26 mouse cellular contexts compared by ENCODE assay signal in the genomic region with DNA sequence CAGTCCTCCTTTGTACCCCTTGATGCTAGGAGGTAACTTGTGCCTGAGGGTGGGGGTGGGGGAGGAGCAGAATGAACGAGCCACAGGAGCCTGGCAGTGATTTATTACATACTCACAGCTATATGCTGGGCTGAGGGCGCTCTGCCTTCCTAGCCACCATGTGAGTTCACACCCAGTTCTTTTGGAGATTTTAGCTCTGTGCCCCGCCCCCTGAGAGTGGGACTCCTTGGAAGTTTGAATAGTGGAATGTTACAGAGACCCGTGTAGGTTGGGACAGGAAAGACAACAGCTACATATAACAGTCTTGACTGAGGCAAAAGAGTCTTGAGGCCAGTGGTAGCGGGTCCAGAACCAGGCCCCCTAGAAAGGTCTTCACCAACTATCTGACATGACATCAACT.
"Had no signal": no experiment of that assay in that cellular context is flagged by ENCODE, and none has a peak within 500 bp of the region (broad histone marks: within the 10 kb centered on the region; RNA-seq: fewer than 3 reads in every experiment).

No protein-coding gene starts in this region.

- ATAC-seq: hindbrain, postnatal 0 days; intestine, embryonic 16.5 days had no signal

- H3K9me3 ChIP-seq: heart, embryonic 10.5 days; heart, embryonic 13.5 days; heart, embryonic 15.5 days; kidney, embryonic 15.5 days; limb, embryonic 10.5 days; limb, embryonic 12.5 days; liver, embryonic 13.5 days; liver, embryonic 15.5 days had no signal

- H3K27me3 ChIP-seq: heart, embryonic 13.5 days; heart, embryonic 15.5 days; kidney, embryonic 15.5 days; limb, embryonic 12.5 days; liver, embryonic 13.5 days; liver, embryonic 15.5 days had no signal

- H3K4me2 ChIP-seq: heart, embryonic 13.5 days; heart, embryonic 15.5 days; hindbrain, embryonic 14.5 days; kidney, embryonic 15.5 days; limb, embryonic 12.5 days; liver, embryonic 11.5 days; liver, embryonic 13.5 days; liver, embryonic 15.5 days had no signal

- H3K27ac ChIP-seq: heart, embryonic 13.5 days; heart, embryonic 15.5 days; hindbrain, embryonic 14.5 days; hindbrain, postnatal 0 days; kidney, embryonic 15.5 days; kidney, postnatal 0 days; limb, embryonic 10.5 days; limb, embryonic 12.5 days; liver, embryonic 13.5 days; liver, embryonic 15.5 days had no signal

- H3K9ac ChIP-seq: heart, embryonic 13.5 days; heart, embryonic 15.5 days; hindbrain, embryonic 14.5 days; kidney, embryonic 15.5 days; limb, embryonic 12.5 days; liver, embryonic 13.5 days; liver, embryonic 15.5 days had no signal

- H3K4me3 ChIP-seq: heart, embryonic 10.5 days; heart, embryonic 13.5 days; heart, embryonic 15.5 days; kidney, embryonic 15.5 days; limb, embryonic 10.5 days; limb, embryonic 12.5 days; liver, embryonic 13.5 days; liver, embryonic 15.5 days had no signal

- DNase-seq: gastrocnemius, postnatal 14 days; gastrocnemius, postnatal 36 days; heart, adult 18-20 months; heart, postnatal 14 days; heart, postnatal 36 days; kidney, adult 11 months; kidney, adult 2 months; kidney, adult 9 months; kidney, postnatal 14 days; kidney, postnatal 36 days; layer of hippocampus, adult 9-11 months; layer of hippocampus, postnatal 36 days; liver; liver, embryonic 13.5 days had no signal
